Mouse (Mus musculus) G1E (cell line): ENCODE measurements around the gene Dhx37.

Experiments used
- CTCF ChIP-seq: IDR thresholded peaks from 2 replicates; pipeline ENCODE4 v1.5.1; 2012; ENCODE audit warnings: low read depth, low read length, inconsistent platforms, mixed read lengths
- TAL1 ChIP-seq: conservative IDR thresholded peaks from 2 replicates; pipeline ENCODE4 v1.6.1; 2012; ENCODE audit warnings: low read depth, low read length, inconsistent platforms, mixed read lengths

- TF ChIP-seq CTCF = no peak
- TF ChIP-seq TAL1 = no peak
Measured at GRCm38 (mm10) chr5:125383637-125384420, 50.1 kb downstream of the Dhx37 start.
